Mouse (Mus musculus): ENCODE measurements at regions not wholly inside any gene's neighbourhood (a gene's known extent, or its start where the extent isn't known, plus 50 kb on each side); places are given as distances from the start of the nearest gene placed in this dataset.

DNA sequence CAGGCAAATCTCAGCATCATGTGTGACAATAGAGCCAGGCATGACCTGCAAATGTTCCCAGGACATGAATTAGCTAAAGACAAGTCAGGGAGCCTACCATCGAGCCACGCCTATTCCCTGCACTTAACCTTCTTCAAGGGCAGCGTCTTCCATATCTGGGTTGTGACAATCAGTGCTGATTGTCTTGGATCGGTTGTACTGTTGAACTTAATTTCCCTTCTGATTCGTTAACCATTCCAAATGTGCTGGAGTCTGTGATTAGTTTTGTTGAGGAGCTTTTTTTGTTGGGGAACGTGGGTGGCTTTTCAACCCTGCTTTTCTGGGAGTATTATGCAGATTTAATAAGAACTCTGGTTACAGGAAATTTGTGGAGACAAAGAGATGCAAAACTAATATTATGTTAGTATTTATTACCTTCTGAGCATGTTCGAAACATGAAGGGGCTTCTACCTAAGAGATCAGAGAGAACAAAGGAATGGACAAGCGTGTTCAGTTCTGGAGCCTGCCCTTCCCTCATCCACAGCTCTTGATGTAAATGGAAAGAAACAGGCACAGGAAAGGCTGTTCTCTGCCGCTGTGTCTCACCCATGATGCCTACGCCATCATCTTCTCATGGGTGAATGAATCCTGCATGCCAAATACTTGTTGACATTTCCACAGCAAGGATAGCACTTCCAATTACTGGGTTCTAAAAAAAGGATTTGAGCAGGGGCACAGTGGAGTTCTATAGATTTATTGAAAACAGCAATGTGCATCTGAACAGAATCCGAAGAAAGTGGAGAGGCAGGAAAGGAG, 313.4 kb upstream of the Tle4 start:
- intact Hi-C loops (cut with DNase I): no loop called here
- no peak for DNase-seq

DNA sequence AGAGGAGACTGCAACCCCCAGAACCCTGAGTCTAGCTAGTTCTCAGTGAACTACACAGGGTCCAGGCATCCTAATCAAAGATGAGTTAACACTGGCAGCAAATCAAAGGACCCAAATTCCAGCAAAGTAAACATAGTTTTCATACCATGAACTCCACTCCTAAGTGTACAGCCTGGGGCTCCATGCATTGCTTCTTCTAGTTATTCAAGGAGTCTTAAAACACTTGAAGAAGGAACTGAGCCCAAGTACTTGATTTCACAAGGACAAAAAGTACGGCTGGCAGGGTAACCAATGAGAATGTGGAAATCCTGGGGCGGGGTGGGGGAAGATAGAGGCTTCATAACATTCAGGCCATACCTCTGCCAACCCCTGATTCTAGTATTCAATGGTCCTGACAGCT, 297.0 kb upstream of the Tle4 start:
- no peak for DNase-seq
- intact Hi-C loops (cut with DNase I): no loop called here

DNA sequence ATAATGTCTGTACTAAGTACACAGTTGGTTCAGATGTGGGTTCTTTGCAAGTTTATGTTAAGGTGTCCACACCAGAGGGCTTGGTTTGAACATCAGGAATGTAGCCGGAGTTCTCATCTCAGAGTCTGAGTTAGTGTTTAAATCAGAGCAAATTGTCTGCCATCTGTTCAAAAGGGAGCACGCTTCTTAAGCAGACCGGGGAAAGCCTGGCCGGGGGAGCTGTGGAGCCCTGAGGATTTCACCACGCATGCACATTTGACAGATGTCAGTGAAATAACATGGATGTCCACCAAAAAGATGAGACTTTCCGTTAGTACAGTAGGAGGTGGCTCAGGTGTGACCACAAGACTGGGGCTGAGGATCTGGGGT, 294.5 kb upstream of the Tle4 start:
- intact Hi-C loops (cut with DNase I): no loop called here
- no peak for DNase-seq

DNA sequence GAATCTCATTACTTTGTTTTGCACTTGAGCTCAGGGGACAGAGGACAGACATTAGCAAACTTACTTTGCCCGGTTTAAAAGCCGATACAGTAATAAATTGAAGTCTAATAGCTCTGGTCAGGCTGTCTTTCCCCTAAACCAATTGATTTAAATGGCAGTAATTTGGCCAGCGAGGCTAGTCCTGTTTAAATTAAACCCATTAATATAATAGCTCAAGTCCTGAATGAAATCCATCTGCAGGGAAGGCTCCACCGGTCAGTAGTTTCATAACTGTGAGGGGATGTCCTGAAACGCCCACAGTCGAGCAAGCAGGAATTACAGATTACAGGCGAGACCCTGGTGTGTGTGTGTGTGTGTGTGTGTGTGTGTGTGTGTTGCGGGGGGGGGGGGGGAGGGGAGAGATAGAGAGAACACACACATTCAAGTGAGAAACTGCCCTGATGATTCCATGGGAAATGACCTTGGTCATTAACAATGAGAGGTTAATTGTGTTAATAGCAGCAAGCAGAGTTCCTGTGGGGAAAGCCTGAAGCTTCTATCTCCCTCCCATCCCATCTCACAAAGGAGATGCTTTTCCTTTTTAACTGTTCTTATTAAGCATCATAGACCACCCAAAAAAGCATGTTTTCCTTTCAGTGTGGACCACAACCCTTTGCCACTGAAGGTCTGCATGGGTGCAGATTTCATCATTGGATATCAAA, 294.0 kb upstream of the Tle4 start:
- DNase-seq: no peak
- intact Hi-C loops (cut with DNase I): no loop called here

DNA sequence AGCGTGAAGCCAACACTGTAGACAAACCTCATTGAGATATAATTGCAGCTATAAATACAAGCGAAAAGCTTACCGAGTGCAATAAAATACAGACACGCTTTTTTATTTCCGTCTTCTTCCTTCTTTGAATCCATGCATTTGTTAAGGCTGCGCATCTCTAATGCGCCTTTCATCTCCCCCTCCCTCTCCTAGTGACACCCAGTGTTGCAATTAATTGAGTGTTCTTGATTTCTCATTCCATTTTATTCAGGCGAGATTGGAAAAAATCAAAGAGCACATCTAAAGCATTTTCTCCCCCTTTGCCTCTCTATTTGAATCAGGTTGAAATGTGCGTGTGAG, 293.2 kb upstream of the Tle4 start:
- DNase-seq: no peak
- intact Hi-C loops (cut with DNase I): no loop called here

DNA sequence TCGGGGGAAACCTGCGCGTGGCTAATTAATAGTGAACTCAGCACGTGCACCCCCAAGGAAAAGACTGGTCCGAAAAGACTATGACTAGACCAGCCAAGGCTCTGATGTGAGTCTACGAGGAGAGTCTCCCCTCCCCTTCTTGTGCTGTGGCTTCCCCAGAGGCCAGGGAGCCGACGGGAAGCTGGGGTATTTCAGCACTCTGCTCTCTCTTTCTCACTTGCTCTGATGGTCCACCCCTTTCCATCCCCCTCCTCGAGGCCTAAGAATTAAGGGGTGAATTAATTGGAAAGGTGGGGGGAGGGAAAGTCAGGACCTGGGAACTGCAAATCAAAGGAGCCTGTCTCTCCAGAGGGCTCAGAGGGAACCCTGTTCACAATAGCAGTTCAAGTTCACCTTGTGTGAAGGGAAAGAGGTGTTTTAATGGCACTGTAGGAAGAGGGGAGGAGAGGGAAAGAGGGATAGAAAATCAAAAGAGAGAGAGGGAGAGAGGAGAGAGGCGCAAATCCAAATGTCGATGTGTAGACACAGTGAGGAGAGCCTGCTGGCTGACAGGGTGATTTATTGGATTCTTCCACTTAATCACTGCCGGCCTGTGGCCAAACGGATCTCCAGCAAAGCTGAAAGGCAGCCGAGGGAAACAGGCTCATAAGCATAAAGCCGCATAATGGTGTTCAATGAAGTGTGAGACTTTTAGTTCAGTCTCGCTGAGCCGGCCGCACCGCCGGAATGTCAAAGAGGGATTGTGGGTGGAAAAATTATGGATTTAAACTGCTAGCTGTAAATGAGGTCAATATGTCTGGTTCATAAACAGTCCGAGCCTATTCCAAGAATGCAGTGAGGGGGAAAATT, 292.6 kb upstream of the Tle4 start:
- intact Hi-C loops (cut with DNase I): no loop called here
- DNase-seq: no peak

DNA sequence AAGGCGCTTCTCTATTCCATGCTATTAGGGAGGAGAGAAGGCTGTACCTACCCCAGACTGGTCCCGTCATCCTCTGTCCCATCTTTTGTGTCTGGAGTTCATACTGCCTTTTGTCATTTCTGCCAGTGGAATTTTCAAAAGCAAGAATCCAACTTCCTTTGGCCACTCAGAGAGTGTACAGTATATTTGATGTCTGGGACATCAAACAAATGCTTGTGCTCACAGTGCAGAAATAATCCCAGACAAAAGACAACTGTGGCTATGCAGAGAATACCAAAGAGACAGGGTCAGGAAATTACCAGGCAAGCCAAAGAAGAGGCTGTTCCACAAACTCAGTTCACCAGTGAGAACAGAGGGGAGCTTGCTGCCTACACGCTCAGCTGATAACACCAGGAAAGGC, 291.9 kb upstream of the Tle4 start:
- intact Hi-C loops (cut with DNase I): no loop called here
- DNase-seq: no peak

DNA sequence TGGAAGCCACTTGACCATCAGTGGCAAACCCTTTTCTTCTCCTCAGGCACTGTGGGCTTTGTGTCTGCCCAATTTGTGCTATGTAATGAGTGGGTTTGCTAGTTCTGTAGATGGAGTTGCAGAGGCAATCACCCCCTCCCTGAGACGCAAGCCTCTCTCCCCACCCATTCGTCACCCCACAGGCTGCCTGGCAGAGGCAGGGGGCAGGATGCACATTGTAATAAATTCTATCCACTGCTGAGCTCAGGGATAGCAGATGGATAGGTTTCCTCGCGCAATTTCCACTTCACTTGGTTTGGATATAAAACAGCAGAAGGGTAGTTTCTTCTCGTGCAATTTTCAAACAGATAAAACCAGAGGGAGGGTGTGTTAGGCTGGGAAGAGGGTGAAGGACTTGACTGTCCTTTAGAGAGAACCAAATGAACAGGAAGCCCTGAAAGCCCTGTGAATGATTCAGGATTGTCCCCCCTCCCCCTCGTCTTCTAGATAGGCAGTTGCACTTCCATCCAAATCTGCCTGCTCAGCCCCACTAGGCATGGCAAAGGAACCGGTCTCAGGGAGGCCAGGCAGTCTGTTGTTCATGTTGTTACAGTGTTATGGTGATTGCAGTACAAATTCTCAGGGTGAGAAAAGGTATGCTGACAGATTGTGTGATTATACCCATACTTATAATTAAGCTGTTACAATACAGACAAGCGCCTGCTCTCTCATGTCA, 286.0 kb upstream of the Tle4 start:
- no peak for DNase-seq

DNA sequence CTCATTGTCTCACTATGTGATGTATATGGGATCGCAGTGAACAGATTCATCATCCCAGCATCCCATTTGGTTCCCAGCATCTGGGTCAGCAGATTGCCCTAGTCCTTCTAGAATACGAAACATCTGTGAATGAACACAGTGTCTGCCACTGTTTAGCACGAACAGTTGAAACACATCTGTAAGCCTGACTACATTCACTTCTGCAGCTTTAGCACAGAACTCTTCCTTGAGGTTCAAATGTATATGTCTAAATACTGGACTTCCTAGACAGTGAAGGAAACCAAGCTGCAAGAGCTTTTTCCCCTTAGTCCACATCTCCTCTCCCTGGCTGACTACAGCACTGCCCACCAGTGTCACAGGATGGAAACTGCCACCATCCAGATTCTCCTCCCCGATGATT, 283.0 kb upstream of the Tle4 start:
- intact Hi-C loops (cut with DNase I): no loop called here
- DNase-seq: no peak

More for the DNA sequence above, 286.0 kb upstream of the Tle4 start:
- intact Hi-C loops (cut with DNase I): no loop called here

DNA sequence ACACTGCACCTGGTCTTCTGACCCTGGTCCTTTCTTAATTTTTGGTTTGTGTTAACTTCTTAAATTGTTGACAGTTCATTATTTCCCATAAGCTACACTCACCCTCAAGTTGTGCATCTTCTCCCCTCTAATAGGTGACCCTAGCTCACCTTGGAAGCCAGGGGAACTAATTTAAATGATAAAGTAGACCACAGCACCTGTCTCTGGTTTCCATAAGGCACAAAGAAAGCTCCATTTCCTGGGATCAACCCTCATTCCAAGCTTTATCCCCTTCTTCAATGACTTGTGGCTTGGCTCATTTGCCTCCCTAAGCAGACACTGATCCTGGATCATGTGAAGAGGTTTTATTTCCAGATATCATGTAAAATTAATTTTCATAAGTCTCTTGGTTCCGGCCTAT, 276.1 kb upstream of the Tle4 start:
- DNase-seq: no peak
- intact Hi-C loops (cut with DNase I): no loop called here

DNA sequence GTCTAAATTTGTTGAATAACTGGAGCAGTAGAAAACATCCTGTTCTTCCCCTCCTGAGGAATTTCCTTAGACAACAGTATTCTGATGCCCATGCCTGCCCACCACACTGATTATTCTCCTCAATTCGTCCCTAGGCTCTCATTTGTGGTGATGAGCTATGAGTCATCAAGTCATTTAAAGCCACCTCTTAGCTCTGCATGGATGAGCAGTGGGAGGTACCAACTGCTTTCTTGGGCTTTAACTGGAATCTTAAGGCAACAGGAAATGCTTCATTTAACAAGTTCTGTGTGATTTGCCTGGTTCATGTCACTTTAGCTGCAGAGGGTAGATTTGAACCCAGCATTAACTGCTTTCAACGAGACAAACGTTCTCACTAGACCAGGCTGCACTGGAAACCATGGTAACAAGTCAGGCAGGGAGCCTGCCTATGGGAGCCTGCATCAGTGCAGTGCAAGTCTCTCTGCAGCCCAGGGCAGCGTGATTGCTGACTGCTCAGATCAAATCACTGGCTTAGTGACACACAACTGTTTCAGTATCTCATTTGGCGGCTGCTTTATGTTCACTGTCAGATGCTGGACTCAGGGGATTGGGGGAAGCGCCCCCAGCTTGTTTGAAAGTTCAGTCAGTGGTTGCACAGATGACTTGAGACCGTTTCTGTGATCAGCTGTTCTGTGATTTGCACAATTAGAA, 273.5 kb upstream of the Tle4 start:
- intact Hi-C loops (cut with DNase I): no loop called here
- DNase-seq: no peak

DNA sequence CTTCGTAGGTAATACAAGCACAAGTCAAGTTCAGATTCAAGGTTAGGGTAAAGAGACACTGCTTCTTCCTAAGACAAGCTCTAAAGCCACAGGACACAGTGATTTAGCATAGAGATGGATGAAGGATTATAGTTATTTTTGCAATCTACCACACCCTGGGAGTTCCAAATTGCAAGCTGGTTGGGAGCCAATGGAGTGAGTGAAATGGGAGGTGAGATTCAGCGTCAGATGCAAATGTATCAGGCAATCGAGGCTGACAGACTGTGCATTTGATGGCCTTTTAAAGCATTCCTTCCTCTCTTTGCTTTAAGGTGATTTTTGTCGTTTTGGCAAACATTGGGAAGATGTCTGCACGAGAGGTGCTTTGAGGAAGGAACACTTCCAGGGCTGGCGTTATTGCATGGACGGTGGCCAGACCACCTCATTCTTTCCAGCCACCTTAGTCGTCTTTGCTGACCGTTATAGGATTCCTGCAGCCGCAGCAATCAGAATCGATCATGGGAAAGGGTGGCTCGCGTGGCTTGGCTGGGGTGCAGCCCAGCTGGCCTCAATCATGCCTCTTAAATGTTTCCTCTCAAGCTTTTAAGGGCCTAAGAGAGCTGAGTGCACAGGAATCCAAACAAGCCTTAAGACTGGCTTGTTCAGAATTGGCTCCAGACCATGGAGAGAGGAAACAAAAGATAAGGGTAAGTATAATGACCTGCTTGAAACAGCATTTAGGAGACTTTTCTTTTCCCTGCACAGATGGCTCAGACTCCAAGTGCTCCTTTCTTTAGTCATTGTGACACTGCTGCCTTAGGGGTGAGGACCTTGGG, 265.0 kb upstream of the Tle4 start:
- peak in 1 of 2 experiments; percentile 13 for DNase-seq
- intact Hi-C loops (cut with DNase I): no loop called here

DNA sequence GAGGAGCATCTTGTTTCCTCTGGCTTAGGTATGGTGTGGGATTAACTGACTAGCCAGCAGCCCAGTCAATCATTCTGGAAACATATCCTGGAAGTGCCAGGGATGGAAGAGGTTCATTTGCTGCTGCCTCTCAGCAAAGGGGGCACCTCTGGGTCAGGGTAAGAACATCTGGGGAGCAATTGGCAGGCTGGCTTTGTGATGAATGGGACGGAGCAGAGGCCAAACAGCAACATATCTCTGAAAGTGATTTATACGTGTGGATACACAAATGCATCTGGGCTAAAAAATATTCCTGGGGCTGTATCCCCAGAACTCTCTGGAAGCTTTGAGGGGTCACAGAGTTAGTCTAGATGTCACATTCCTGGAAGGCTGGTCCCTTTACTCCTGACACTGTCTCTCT, 257.2 kb upstream of the Tle4 start:
- intact Hi-C loops (cut with DNase I): no loop called here
- no peak for DNase-seq

DNA sequence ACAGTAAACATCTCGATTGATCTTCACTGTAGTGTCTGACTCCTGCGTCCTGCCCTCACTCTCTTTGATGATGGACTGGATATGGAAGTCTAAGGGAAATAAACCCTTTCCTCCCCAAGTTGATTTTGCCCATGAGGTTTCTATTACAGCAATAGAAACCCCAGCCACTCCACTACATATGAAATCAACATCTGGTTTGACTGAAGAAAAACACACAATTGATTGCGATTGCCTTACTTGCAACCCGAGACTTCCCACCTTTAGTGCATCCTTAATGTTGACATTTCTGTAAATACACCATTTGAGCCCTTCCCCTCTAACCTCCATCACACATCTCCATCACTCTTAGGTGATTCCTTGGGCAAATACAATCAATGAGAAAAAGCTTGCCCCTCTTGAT, 255.6 kb upstream of the Tle4 start:
- intact Hi-C loops (cut with DNase I): no loop called here
- DNase-seq: no peak

DNA sequence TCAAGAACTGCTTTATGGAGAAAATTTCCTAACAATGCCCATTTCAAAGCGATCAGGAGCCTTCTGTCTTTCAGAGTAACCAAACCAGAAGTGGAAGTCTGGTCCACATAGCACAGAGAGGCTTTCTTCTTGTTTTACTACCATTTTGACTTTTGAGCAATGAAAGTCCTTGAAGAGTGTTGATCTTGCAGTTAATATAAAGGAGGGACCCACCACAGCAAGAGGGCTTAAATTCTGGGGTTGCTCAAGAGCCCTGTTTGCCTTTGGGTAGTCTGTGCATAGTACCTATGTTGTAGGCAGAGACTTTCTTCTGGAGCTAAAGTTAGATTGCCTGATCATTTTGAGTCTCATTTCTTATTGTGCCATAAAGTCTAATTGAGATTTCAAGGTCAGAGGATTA, 251.7 kb upstream of the Tle4 start:
- intact Hi-C loops (cut with DNase I): no loop called here
- no peak for DNase-seq

DNA sequence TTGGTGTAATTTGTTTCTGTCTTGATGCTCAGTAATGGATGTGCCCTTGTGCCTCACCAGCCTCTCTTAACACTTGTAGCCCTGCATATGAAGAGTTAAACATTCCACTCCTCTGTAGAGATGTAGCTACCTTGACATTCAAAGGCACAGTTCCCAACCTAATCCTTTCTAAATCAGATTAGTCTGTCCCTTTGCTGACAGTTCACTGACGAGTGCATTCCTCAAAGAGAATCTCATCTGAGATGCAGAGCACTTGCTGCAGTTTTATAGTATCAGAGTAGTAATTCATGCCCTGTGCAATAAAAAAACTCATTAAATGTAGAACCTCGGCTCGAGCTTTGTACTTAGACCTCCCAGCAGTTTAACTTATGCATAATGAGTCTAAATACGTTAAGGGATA, 249.3 kb upstream of the Tle4 start:
- intact Hi-C loops (cut with DNase I): no loop called here
- no peak for DNase-seq

DNA sequence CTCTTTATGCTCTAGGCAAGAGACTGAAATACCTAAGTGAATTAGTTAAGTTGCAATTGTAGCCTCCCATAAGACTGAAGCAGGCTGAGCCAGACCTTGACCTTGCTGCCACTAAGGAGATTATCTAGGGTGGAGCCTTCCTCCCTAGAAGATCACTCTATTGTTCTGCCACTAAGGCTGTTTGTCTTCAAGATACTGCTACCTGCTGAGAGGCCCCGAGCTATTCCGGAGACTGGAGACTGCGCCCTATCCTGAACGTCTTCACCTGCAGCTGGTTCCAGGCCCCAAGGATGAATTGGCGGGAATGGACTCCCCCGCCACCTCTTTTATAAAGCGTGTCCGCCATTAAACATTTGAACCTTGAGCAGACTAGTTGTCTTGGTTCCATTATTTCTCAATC, 237.8 kb upstream of the Tle4 start:
- intact Hi-C loops (cut with DNase I): no loop called here
- DNase-seq: no peak

DNA sequence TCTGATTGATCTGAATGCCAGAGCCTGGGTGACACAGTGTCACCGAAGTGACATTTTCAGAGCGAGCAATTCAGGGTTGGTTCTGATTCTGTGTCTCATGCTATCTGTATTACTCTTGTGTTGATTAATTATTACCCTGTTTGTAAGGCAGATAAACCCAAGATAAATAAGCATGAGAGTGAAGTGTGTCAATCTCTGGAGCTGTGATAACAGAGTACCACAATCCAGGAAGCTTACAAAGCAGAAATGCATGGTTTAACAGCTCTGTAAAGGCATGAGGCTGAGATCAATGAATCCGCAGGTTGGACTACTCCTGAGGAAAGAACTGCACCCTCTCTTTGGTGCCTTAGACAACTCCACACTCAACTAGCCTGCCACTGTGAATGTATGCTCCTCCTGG, 218.5 kb upstream of the Tle4 start:
- no peak for DNase-seq
- intact Hi-C loops (cut with DNase I): no loop called here

DNA sequence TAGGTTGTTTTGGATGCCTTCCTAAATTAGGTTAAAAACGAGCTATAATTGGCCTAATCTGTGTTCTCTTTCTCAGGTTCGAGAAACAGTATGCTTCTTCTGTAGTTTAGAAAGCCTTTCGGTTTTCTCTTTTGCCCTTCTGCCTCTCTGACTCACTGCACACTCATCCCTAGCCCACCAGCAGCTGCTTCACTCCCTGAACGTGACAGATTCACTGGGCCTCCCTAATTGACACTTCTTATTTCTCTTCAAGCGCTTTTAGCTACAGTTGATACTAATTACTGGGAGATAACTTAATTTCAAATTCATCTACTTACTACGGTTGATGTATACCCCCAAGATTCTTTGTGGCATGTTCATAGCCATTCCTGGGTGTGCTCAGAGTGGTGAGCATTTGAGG, 208.9 kb upstream of the Tle4 start:
- no peak for DNase-seq
- intact Hi-C loops (cut with DNase I): no loop called here
